Mouse (Mus musculus) left cerebral cortex, postnatal 10 days (tissue): ENCODE data around the gene Paqr5. TPM values are rescaled to one million over a fixed set of nuclear protein-coding genes. Genes with fewer than 3 reads are reported as not detected.

ENCODE experiments used
- DNase-seq, 2 experiments: peaks; one replicate each; pipeline ENCODE4 v3.0.0; 2021 to 2022; ENCODE audit warnings: low spot score in 2 of 2, mixed read lengths in 1 of 2; ENCODE audit errors: extremely low spot score in 1 of 2
- intact Hi-C: fragments of 180-260 bp; cut with DNase I; formaldehyde crosslinking; loops from one replicate; pipeline ENCODE4 v1.15.1; 2025
- total RNA-seq, 2 experiments: library from RNA; stranded (reverse); gene quantifications; 2 replicates each; pipeline ENCODE4 v1.2.3; 2021

Paqr5 gene
- 1 to 10 TPM in 1 of 2 experiments, under 1 TPM in 1; 0.51 to 1.8 TPM for total RNA-seq

GRCm38 (mm10) chr9:62026600-62026999, at the start of gene Paqr5:
TSS of gene Paqr5 (minus strand) at chr9:62026856.
- peak in 1 of 2 experiments; percentile 49 for DNase-seq
- intact Hi-C loops = no loop called here

- no peak for DNase-seq
- intact Hi-C loops = no loop called here
Observed at GRCm38 (mm10) chr9:62062234-62062633, 35.6 kb upstream of the Paqr5 start.

- intact Hi-C loops = no loop called here
- DNase-seq = no peak
Observed at GRCm38 (mm10) chr9:62060431-62060830, 33.8 kb upstream of the Paqr5 start.

DNA sequence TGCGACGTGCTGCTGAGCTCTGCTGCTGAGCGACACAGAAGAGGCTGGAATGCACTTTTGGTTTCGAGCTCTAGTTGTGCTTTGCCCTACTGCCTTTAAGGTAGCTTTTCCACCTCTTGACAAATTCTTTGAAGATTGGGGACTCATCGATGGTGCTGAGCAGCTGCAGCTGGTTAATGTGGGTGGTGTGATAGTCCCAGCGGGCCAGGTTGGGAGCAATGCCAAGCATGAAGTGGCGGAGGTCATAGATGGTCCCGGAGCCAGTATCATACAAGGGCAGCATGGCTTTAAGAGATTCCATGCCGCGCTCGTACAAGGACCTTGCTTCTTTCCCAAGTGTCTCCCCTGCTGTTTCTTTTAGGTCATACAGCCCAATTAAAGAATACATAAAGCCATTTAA, 33.3 kb upstream of the Paqr5 start:
- intact Hi-C loops = no loop called here
- DNase-seq = no peak

GRCm38 (mm10) chr9:62057881-62058506, 31.3 kb upstream of the Paqr5 start:
- intact Hi-C loops = no loop called here
- no peak for DNase-seq

DNA sequence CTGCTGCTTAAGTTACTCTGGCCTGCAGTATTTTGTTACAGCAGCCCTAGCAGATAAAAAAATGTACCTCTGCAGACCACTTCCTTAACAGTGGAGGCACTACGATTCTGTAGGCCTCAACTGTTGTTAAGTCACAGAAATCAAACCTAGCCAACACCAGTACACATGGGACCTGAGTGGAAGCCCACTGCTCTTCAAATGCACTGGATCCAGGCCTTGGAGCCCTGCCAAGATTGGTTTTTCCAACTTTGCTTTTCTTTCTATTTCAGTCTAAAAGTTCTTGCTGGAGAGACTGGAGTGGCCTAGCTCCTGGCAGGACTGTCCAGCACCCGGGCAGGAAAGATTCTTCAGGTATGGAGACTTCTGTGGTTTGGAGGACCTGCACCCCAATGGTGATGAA, 29.6 kb upstream of the Paqr5 start:
- intact Hi-C loops = no loop called here
- DNase-seq = no peak

- DNase-seq = peak; percentile 18 to 53
- intact Hi-C loops = no loop called here
Observed at GRCm38 (mm10) chr9:62050801-62051200, 24.1 kb upstream of the Paqr5 start.

- intact Hi-C loops = no loop called here
- no peak for DNase-seq
Observed at GRCm38 (mm10) chr9:62049166-62049565, 22.5 kb upstream of the Paqr5 start.

- intact Hi-C loops = loop anchor here (5.0 kb wide), 2 partner anchors 75 to 80 kb away; partner anchors contain the start of gene Glce
- DNase-seq = no peak
Observed at GRCm38 (mm10) chr9:62042167-62042566, 15.5 kb upstream of the Paqr5 start.

GRCm38 (mm10) chr9:62040008-62040608, 13.5 kb upstream of the Paqr5 start:
- intact Hi-C loops = loop anchor here (1.0 to 5.0 kb wide), 3 partner anchors 73 to 204 kb away; partner anchors contain the start of gene Glce
- DNase-seq = peak; percentile 78 to 91

GRCm38 (mm10) chr9:62035806-62036205, 9.2 kb upstream of the Paqr5 start:
- intact Hi-C loops = no loop called here
- no peak for DNase-seq

GRCm38 (mm10) chr9:62032206-62032605, 5.5 kb upstream of the Paqr5 start:
- no peak for DNase-seq
- intact Hi-C loops = no loop called here

GRCm38 (mm10) chr9:62028072-62028471, 1.4 kb upstream of the Paqr5 start:
- no peak for DNase-seq

DNA sequence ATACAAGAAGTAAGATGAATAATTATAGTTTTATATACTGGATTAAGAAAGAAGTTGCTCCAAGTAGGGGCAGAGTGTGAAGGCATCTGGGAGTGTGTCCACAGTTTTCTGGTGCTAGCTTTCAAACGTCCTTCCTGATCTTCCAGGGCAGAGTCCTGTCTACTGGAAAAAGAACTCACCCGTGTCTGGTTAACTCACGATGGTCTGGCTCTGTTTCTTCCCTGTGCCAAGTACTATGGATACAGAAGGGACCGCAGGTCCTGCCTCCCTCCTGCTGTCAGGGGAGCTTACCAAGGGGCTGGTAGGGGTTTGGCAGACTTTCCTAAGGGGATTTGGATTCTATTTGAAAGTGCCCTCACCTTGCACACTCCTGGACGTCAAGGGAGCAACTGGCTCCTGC, 1.6 kb downstream of the Paqr5 start:
- intact Hi-C loops = no loop called here
- DNase-seq = no peak

More at GRCm38 (mm10) chr9:62028072-62028471, 1.4 kb upstream of the Paqr5 start:
- intact Hi-C loops = no loop called here

- intact Hi-C loops = no loop called here
- no peak for DNase-seq
Observed at GRCm38 (mm10) chr9:62023879-62024278, 2.8 kb downstream of the Paqr5 start.

GRCm38 (mm10) chr9:62022961-62023680, 3.5 kb downstream of the Paqr5 start:
- DNase-seq = no peak
- intact Hi-C loops = no loop called here

DNA sequence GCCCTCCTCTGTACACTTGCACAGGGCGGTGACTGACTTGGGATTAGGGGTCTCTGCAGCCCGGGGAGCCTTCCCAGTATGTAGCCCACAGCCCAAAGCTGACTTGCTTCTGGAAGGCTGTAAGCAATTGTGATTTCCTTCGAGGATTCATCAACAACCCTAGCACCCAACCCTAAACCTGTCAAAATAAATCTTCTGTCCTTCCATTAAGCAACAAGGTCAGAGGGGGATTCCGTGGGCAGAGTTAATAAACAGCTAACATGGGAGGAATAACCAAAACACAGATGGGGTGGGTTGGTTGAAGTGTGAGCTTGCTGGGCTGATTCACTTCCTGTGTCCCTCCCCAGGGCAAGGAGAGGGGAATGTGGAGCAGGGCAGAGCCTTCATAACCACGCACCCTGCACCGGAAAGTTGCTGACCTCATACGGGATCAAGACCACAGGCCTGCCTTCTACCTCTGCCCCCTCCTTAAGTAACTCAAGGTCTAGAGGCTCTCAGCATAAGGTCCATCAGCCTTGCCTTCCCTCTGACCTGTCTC, 5.0 kb downstream of the Paqr5 start:
- intact Hi-C loops = no loop called here
- no peak for DNase-seq

DNA sequence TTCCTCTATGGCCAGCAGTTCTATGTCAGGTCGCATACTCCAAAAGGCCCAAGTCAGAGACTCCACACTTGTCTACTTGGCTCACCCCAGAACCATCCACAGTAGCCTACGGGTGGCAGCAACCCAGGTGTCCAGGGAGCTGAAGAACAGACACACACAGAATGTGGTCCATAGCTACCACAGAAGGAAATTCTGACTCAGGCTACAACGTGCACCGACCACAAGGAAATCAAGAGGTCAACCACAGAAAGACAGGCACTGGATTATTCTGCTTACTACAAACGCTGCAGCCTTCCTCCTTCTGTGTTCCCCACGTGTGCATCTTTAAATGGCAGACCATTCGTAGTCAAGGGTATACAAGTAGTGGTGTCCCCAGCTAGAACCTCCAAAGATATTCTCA, 6.4 kb downstream of the Paqr5 start:
- DNase-seq = no peak

DNA sequence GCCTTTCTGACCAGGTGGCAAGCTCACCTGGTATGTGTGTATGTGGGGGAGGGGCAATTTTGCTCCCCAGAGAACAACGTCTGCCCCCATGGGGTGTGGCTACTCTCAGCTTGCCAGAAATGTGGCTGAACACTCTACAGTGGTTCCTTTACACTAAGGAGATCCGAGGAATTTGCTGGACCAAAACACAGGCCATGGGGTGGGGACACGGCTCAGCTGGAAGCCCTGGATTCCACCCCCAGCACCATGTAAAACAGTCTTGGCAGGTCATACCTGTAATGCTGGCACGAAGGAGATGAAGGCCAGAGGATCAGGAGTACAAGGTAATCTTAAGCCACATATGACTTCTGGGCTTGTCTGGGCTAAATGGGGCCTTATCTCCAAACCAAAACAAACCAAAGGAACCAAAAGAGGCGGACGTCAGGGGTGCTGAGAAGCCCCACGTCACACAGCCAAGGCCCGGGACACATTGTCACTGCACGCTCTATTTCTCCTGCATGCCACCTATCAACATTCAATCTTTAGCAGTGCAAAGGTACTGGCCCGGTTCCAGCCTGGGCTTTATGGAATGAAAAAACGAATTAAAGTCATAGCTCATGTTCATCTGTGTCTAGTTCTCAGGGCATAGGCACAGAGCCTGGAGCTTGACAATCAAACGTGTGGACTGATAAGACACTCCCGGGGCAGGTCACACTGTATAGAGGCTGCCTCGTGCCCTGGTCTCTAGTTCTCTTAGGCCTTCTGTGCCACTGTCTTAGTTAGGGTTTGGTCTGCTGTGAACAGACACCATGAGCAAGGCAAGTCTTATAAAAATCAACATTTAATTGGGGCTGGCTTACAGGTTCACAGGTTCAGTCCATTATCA, 8.2 kb downstream of the Paqr5 start:
- intact Hi-C loops = no loop called here

More for the DNA sequence above, 6.4 kb downstream of the Paqr5 start:
- intact Hi-C loops = no loop called here

More for the DNA sequence above, 8.2 kb downstream of the Paqr5 start:
- DNase-seq = no peak
